Mouse (Mus musculus) hindbrain, postnatal 0 days (tissue): ENCODE measurements around the gene Gm20479. TPM values are rescaled to one million over a fixed set of nuclear protein-coding genes. Genes with fewer than 3 reads are reported as not detected.

Source experiments
- ATAC-seq: fragments of 200-750 bp; cut with Nextera tagmentation; 2 replicates; pipeline ENCODE4 v1.8.0; 2017; ENCODE audit warnings: mild to moderate bottlenecking, moderate TSS enrichment, moderate library complexity
- DNase-seq: peaks from one replicate; pipeline ENCODE4 v3.0.0-alpha.2; 2015; ENCODE audit warnings: low spot score
- H3K27ac ChIP-seq: fragments of 300-500 bp; sonication (generic); 2 replicates; pipeline ENCODE4 v1.5.1; 2014; ENCODE audit warnings: mild to moderate bottlenecking
- H3K27me3 ChIP-seq: fragments of 300-500 bp; sonication (generic); 2 replicates; pipeline ENCODE4 v1.6.1; 2014; ENCODE audit warnings: low read length, mixed read lengths; ENCODE audit not compliant: insufficient read depth
- H3K36me3 ChIP-seq: fragments of 300-500 bp; sonication (generic); 2 replicates; pipeline ENCODE4 v1.6.1; 2014; ENCODE audit warnings: low read length, mixed read lengths; ENCODE audit not compliant: insufficient read depth
- H3K4me1 ChIP-seq: fragments of 300-500 bp; sonication (generic); 2 replicates; pipeline ENCODE4 v1.6.1; 2014; ENCODE audit warnings: antibody characterized with exemption, low read length, mixed read lengths; ENCODE audit not compliant: insufficient read depth
- H3K4me2 ChIP-seq: fragments of 300-500 bp; sonication (generic); 2 replicates; pipeline ENCODE4 v1.6.1; 2014; ENCODE audit warnings: low read depth, mild to moderate bottlenecking, low read length, moderate library complexity, mixed read lengths
- H3K4me3 ChIP-seq: fragments of 300-500 bp; sonication (generic); 2 replicates; pipeline ENCODE4 v1.5.1; 2014; ENCODE audit warnings: low read length
- H3K9ac ChIP-seq: fragments of 300-500 bp; sonication (generic); replicated peaks from 2 replicates; pipeline ENCODE4 v1.6.1; 2014; ENCODE audit warnings: mild to moderate bottlenecking, low read length, moderate library complexity, mixed read lengths
- H3K9me3 ChIP-seq: fragments of 300-500 bp; sonication (generic); 2 replicates; pipeline ENCODE4 v1.6.1; 2016; ENCODE audit warnings: low read length, mixed read lengths
- CTCF ChIP-seq: IDR thresholded peaks from 2 replicates; pipeline ENCODE4 v1.5.1; 2016; ENCODE audit warnings: antibody characterized with exemption, control low read depth, low read depth
- WGBS: fragments of 180-500 bp; shearing (Covaris S2); extraction: QIAGEN DNeasy Blood & Tissue Kit; methylation state at CpG from one replicate; pipeline ENCODE4 v1.1.7; 2014; 5-methylcytosine and 5-hydroxymethylcytosine counted together
- polyA plus RNA-seq: library from polyadenylated mRNA; unstranded; fragments of >200 nt; fragmentation: Nextera tagmentation; extraction: Ambion mirVana; gene quantifications from 2 replicates; pipeline ENCODE4 v1.2.1, GENCODE M21; 2015
- total RNA-seq: library from RNA; depleted of rRNA; stranded (reverse); fragments of >200 nt; gene quantifications from 2 replicates; pipeline ENCODE4 v1.2.3, GENCODE M21; 2014

The Gm20479 gene
- total and polyA plus RNA-seq, 2 experiments from 2014 or later, result not detected

DNA sequence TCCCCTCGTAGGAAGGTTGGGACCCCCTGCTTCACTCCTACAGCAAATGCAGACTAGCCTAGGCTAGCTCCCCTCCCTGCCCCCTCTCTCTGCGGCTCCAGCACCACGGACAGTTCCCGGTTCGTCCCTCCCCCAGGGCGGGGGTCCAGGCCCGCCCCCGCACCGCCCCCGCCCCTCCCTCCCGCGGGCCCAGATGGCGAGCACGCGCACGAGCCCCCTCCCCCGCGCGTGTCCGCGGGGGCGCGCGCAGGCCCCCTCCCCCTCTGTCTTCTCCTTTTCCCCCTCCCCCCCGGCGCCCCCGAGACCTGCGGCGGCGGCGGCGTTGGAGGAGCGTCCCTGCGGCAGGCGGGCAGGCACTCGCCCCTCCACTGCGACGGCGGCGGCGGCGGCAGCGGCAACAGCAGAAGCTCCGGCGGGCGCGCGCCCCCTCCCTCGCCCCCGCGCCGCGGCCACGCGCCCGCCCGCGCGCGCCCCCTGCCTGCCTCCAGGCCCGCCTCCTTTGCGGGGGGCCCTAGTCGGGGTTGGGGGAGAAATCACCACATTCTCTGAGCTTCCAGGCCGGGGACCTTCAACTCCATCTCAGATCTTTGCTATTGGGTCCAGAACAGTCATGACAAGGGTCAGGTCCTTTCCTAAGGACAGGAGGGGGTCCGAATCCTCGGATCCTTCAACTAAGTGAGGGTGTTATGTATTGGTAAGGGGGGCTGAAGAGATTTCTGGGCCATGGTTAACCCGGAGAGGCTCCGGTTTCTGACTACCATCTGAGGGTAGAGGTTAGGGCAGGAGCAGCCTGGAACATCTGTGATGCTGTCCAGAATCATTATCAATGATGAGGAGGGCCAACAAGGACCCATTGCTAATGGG is 39.2 kb upstream of the Gm20479 start:
- H3K9ac ChIP-seq, result peak overlapping the region; percentile 62
- DNase-seq, result peak; percentile 71
- H3K9me3 ChIP-seq, result no peaks in the 10 kb centered on the region
- 3% methylated on average over 40 of the region's 68 CpGs for WGBS
- peaks cover 6% of the 10 kb centered on the region; the same call in 1 of the 2 replicates for H3K4me1 ChIP-seq
- H3K27me3 ChIP-seq, result peaks cover 13% of the 10 kb centered on the region; the same call in 1 of the 2 replicates
- peaks cover 6% of the 10 kb centered on the region; the same call in 1 of the 2 replicates for H3K36me3 ChIP-seq
- ATAC-seq, result peak; percentile 60; the same call in 1 of the 2 replicates
- peak overlapping the region; percentile 73 for H3K4me2 ChIP-seq
- no peak for TF ChIP-seq CTCF
- peak overlapping the region; percentile 20; the same call in 1 of the 2 replicates for H3K27ac ChIP-seq
- H3K4me3 ChIP-seq, result peak overlapping the region; percentile 53

GRCm38 (mm10) chr7:27395521-27396183 is 38.4 kb upstream of the Gm20479 start:
- H3K4me1 ChIP-seq, result peaks cover 6% of the 10 kb centered on the region; the same call in 1 of the 2 replicates
- TF ChIP-seq CTCF, result no peak
- 2% methylated on average over 22 of the region's 22 CpGs for WGBS
- peaks cover 10% of the 10 kb centered on the region; the same call in 1 of the 2 replicates for H3K36me3 ChIP-seq
- peak overlapping the region; percentile 20; the same call in 1 of the 2 replicates for H3K27ac ChIP-seq
- ATAC-seq, result peak; percentile 28
- peaks cover 13% of the 10 kb centered on the region; the same call in 1 of the 2 replicates for H3K27me3 ChIP-seq
- H3K9ac ChIP-seq, result peak overlapping the region; percentile 62
- no peak for DNase-seq
- H3K4me2 ChIP-seq, result peak overlapping the region; percentile 73
- H3K9me3 ChIP-seq, result no peaks in the 10 kb centered on the region
- peak overlapping the region; percentile 53 for H3K4me3 ChIP-seq

- DNase-seq (no peak), ATAC-seq (no peak)
- no peaks in the 10 kb centered on the region for H3K4me1 ChIP-seq
- no peak overlapping the region for H3K4me2 ChIP-seq
- peaks cover 13% of the 10 kb centered on the region; the same call in 1 of the 2 replicates for H3K27me3 ChIP-seq
- WGBS, result 57% methylated on average over 16 of the region's 16 CpGs
- peaks cover 8% of the 10 kb centered on the region; the same call in 1 of the 2 replicates for H3K36me3 ChIP-seq
- H3K4me3 ChIP-seq, result no peak overlapping the region
- H3K9me3 ChIP-seq, result no peaks in the 10 kb centered on the region
- H3K27ac ChIP-seq, result no peak overlapping the region
- H3K9ac ChIP-seq, result no peak overlapping the region
- no peak for TF ChIP-seq CTCF
Measured at GRCm38 (mm10) chr7:27391416-27391815, 34.2 kb upstream of the Gm20479 start.

- Histone ChIP-seq H3K4me1 (no peaks in the 10 kb centered on the region), H3K27ac (no peak overlapping the region), H3K4me3 (no peak overlapping the region), H3K9ac (no peak overlapping the region), H3K27me3 (peaks cover 5% of the 10 kb centered on the region; the same call in 1 of the 2 replicates), H3K4me2 (no peak overlapping the region), H3K36me3 (peaks cover 8% of the 10 kb centered on the region; the same call in 1 of the 2 replicates), H3K9me3 (no peaks in the 10 kb centered on the region)
- ATAC-seq (no peak), DNase-seq (no peak)
- WGBS, result 67% methylated on average over 6 of the region's 6 CpGs
- TF ChIP-seq CTCF, result no peak
Measured at GRCm38 (mm10) chr7:27389213-27389612, 32.0 kb upstream of the Gm20479 start.

DNA sequence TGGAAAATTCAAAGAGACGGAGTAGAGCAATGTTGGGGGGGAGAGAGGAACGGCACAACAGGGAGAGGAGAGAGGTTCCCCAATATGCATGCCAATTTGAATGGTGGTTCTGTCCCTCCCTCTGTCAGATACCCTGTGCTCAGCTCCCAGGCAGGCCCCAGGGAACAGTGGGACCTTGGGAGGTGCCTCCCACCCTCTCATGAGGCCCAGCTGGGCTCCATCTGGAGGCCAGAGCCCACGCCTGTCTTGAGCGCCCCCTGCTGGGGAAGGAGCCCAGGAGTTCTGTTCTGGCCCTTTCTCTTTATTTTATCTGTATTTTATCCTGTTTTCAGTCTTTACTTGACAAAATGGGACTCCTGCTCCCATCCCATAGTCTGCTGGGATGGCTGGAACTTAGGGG is 27.5 kb upstream of the Gm20479 start:
- H3K27me3 ChIP-seq, result no peaks in the 10 kb centered on the region
- no peak for ATAC-seq
- peak; percentile 66 for TF ChIP-seq CTCF
- no peaks in the 10 kb centered on the region for H3K4me1 ChIP-seq
- 40% methylated on average over 4 of the region's 4 CpGs for WGBS
- H3K9me3 ChIP-seq, result no peaks in the 10 kb centered on the region
- DNase-seq, result peak; percentile 40
- H3K4me3 ChIP-seq, result no peak overlapping the region
- H3K36me3 ChIP-seq, result no peaks in the 10 kb centered on the region
- H3K4me2 ChIP-seq, result no peak overlapping the region
- H3K27ac ChIP-seq, result no peak overlapping the region
- no peak overlapping the region for H3K9ac ChIP-seq

GRCm38 (mm10) chr7:27384134-27384533 is 26.9 kb upstream of the Gm20479 start:
- Histone ChIP-seq H3K4me2 (no peak overlapping the region), H3K4me3 (no peak overlapping the region), H3K4me1 (no peaks in the 10 kb centered on the region), H3K9ac (no peak overlapping the region), H3K27ac (no peak overlapping the region), H3K36me3 (no peaks in the 10 kb centered on the region), H3K9me3 (no peaks in the 10 kb centered on the region), H3K27me3 (no peaks in the 10 kb centered on the region)
- DNase-seq (no peak), ATAC-seq (0 out of 2 replicates have a peak, but pooled peaks have one; percentile 35)
- WGBS, result 64% methylated on average over 5 of the region's 5 CpGs
- TF ChIP-seq CTCF, result no peak
